Mouse (Mus musculus) ovary, postnatal 10 days (tissue): ENCODE data around the gene Nppa.
A peak's percentile ranks its signal among the peaks of the same experiment; 100 is the strongest.

Source experiments
- DNase-seq: peaks from one replicate; pipeline ENCODE4 v3.0.0; 2022; ENCODE audit warnings: low spot score

The Nppa gene

GRCm38 (mm10) chr4:148000202-148000772, at the start of gene Nppa:
Gene Nppa, plus strand, starts transcription at chr4:148000722.
- DNase-seq = no peak

GRCm38 (mm10) chr4:147953590-147953989, 46.9 kb upstream of the Nppa start:
- DNase-seq = no peak

- DNase-seq = no peak
These were observed 43.4 kb upstream of the Nppa start for GRCm38 (mm10) chr4:147957141-147957540.

- DNase-seq = no peak
These were observed 40.4 kb upstream of the Nppa start for GRCm38 (mm10) chr4:147959881-147960831.

GRCm38 (mm10) chr4:147962781-147963180, 37.7 kb upstream of the Nppa start:
- no peak for DNase-seq

GRCm38 (mm10) chr4:147963623-147964022, 36.9 kb upstream of the Nppa start:
- DNase-seq = no peak

- no peak for DNase-seq
These were observed 34.8 kb upstream of the Nppa start for GRCm38 (mm10) chr4:147965712-147966111.

GRCm38 (mm10) chr4:147968816-147969215, 31.7 kb upstream of the Nppa start:
- no peak for DNase-seq

GRCm38 (mm10) chr4:147969337-147969736, 31.2 kb upstream of the Nppa start:
- no peak for DNase-seq

- DNase-seq = no peak
These were observed 24.3 kb upstream of the Nppa start for GRCm38 (mm10) chr4:147976237-147976636.

- no peak for DNase-seq
These were observed 22.8 kb upstream of the Nppa start for GRCm38 (mm10) chr4:147977726-147978125.

- DNase-seq = no peak
These were observed 22.1 kb upstream of the Nppa start for GRCm38 (mm10) chr4:147978391-147978790.

- DNase-seq = no peak
These were observed 21.1 kb upstream of the Nppa start for GRCm38 (mm10) chr4:147979441-147979860.

GRCm38 (mm10) chr4:147985205-147986132, 15.1 kb upstream of the Nppa start, which contains the start of gene Nppb:
Gene Nppb, plus strand, starts transcription at chr4:147985788.
- DNase-seq = no peak

GRCm38 (mm10) chr4:147993571-147994095, 6.9 kb upstream of the Nppa start:
- DNase-seq = no peak

- no peak for DNase-seq
These were observed 5.2 kb upstream of the Nppa start for GRCm38 (mm10) chr4:147995311-147995710.

GRCm38 (mm10) chr4:148001013-148001789, 679 bp downstream of the Nppa start:
- DNase-seq = no peak

- DNase-seq = no peak
These were observed 1.3 kb downstream of the Nppa start for GRCm38 (mm10) chr4:148001866-148002265.

GRCm38 (mm10) chr4:148004361-148004760, 3.8 kb downstream of the Nppa start:
- no peak for DNase-seq

GRCm38 (mm10) chr4:148008412-148008811, 7.9 kb downstream of the Nppa start:
- DNase-seq = peak; percentile 6

- no peak for DNase-seq
These were observed 9.1 kb downstream of the Nppa start for GRCm38 (mm10) chr4:148009641-148010040.
